Mouse (Mus musculus): ENCODE data around the gene Rarres1. TPM values are rescaled to one million over a fixed set of nuclear protein-coding genes. Genes with fewer than 3 reads are reported as not detected.

The Rarres1 gene
- polyA plus RNA-seq, 1 experiment from 2014 or later, result 1.4 TPM

- peaks cover 10% of the 10 kb centered on the region; the same call in 1 of the 2 replicates for H3K4me1 ChIP-seq (replicated peaks)
- 7% methylated on average over 40 of the region's 40 CpGs for WGBS
- peak; percentile 72 for ATAC-seq
- peak overlapping the region; percentile 75 for H3K9ac ChIP-seq (replicated peaks)
- no peaks in the 10 kb centered on the region for H3K9me3 ChIP-seq
- H3K4me2 ChIP-seq (replicated peaks), result peak overlapping the region; percentile 100
- peak overlapping the region; percentile 61 for H3K4me3 ChIP-seq (replicated peaks)
- no peak overlapping the region for H3K27ac ChIP-seq
- peaks cover 45% of the 10 kb centered on the region for H3K27me3 ChIP-seq
- H3K36me3 ChIP-seq, result no peaks in the 10 kb centered on the region
Measured at GRCm38 (mm10) chr3:67514801-67515273, 486 bp downstream of the Rarres1 start.

- H3K4me1 ChIP-seq (replicated peaks), result peaks cover 10% of the 10 kb centered on the region; the same call in 1 of the 2 replicates
- no peaks in the 10 kb centered on the region for H3K36me3 ChIP-seq
- H3K9ac ChIP-seq (replicated peaks), result no peak overlapping the region
- WGBS, result 7% methylated on average over 5 of the region's 5 CpGs
- H3K4me2 ChIP-seq (replicated peaks), result no peak overlapping the region
- H3K9me3 ChIP-seq, result no peaks in the 10 kb centered on the region
- H3K4me3 ChIP-seq (replicated peaks), result no peak overlapping the region
- peaks cover 42% of the 10 kb centered on the region for H3K27me3 ChIP-seq
- peak; percentile 60 for ATAC-seq
- no peak overlapping the region for H3K27ac ChIP-seq
Measured at GRCm38 (mm10) chr3:67512807-67513206, 2.5 kb downstream of the Rarres1 start.

GRCm38 (mm10) chr3:67508216-67508892, 7.0 kb downstream of the Rarres1 start:
- Histone ChIP-seq H3K9ac (replicated peaks) (no peak overlapping the region), H3K4me2 (replicated peaks) (no peak overlapping the region), H3K27ac (no peak overlapping the region), H3K36me3 (no peaks in the 10 kb centered on the region), H3K9me3 (no peaks in the 10 kb centered on the region), H3K4me3 (replicated peaks) (no peak overlapping the region), H3K4me1 (replicated peaks) (no peaks in the 10 kb centered on the region; the same call in 1 of the 2 replicates), H3K27me3 (peaks cover 15% of the 10 kb centered on the region)
- 83% methylated on average over 10 of the region's 10 CpGs for WGBS
- ATAC-seq, result no peak

GRCm38 (mm10) chr3:67505286-67505685, 10.0 kb downstream of the Rarres1 start:
- Histone ChIP-seq H3K9ac (replicated peaks) (no peak overlapping the region), H3K4me3 (replicated peaks) (no peak overlapping the region), H3K36me3 (no peaks in the 10 kb centered on the region), H3K9me3 (no peaks in the 10 kb centered on the region), H3K4me2 (replicated peaks) (no peak overlapping the region), H3K27me3 (peaks cover 25% of the 10 kb centered on the region; the same call in 1 of the 2 replicates), H3K4me1 (replicated peaks) (no peaks in the 10 kb centered on the region; the same call in 1 of the 2 replicates), H3K27ac (no peak overlapping the region)
- ATAC-seq, result no peak
- WGBS, result 76% methylated on average over 2 of the region's 2 CpGs

GRCm38 (mm10) chr3:67503878-67504277, 11.4 kb downstream of the Rarres1 start:
- no peak overlapping the region for H3K4me2 ChIP-seq (replicated peaks)
- H3K4me1 ChIP-seq (replicated peaks), result no peaks in the 10 kb centered on the region; the same call in 1 of the 2 replicates
- ATAC-seq, result peak; percentile 55; the same call in 1 of the 2 replicates
- no peaks in the 10 kb centered on the region for H3K36me3 ChIP-seq
- 0% methylated on average over 3 of the region's 3 CpGs for WGBS
- H3K27ac ChIP-seq, result no peak overlapping the region
- H3K27me3 ChIP-seq, result peaks cover 25% of the 10 kb centered on the region; the same call in 1 of the 2 replicates
- H3K4me3 ChIP-seq (replicated peaks), result no peak overlapping the region
- no peaks in the 10 kb centered on the region for H3K9me3 ChIP-seq
- no peak overlapping the region for H3K9ac ChIP-seq (replicated peaks)

GRCm38 (mm10) chr3:67499406-67499791, 15.9 kb downstream of the Rarres1 start:
- Histone ChIP-seq H3K27ac (no peak overlapping the region), H3K36me3 (no peaks in the 10 kb centered on the region), H3K4me2 (replicated peaks) (no peak overlapping the region), H3K9ac (replicated peaks) (no peak overlapping the region), H3K9me3 (no peaks in the 10 kb centered on the region), H3K27me3 (peaks cover 12% of the 10 kb centered on the region; the same call in 1 of the 2 replicates), H3K4me3 (replicated peaks) (no peak overlapping the region), H3K4me1 (replicated peaks) (no peaks in the 10 kb centered on the region; the same call in 1 of the 2 replicates)
- no peak for ATAC-seq
- WGBS, result 90% methylated on average over 4 of the region's 4 CpGs

- no peaks in the 10 kb centered on the region for H3K9me3 ChIP-seq
- no peaks in the 10 kb centered on the region for H3K36me3 ChIP-seq
- H3K9ac ChIP-seq (replicated peaks), result no peak overlapping the region
- WGBS, result 90% methylated on average over 8 of the region's 8 CpGs
- no peak overlapping the region for H3K27ac ChIP-seq
- H3K27me3 ChIP-seq, result peaks cover 12% of the 10 kb centered on the region; the same call in 1 of the 2 replicates
- no peak overlapping the region for H3K4me3 ChIP-seq (replicated peaks)
- no peak overlapping the region for H3K4me2 ChIP-seq (replicated peaks)
- no peaks in the 10 kb centered on the region; the same call in 1 of the 2 replicates for H3K4me1 ChIP-seq (replicated peaks)
- ATAC-seq, result no peak
Measured at GRCm38 (mm10) chr3:67498773-67499405, 16.4 kb downstream of the Rarres1 start.

- H3K27me3 ChIP-seq, result peaks cover 8% of the 10 kb centered on the region; the same call in 1 of the 2 replicates
- H3K4me2 ChIP-seq (replicated peaks), result no peak overlapping the region
- H3K9me3 ChIP-seq, result no peaks in the 10 kb centered on the region
- H3K4me1 ChIP-seq (replicated peaks), result no peaks in the 10 kb centered on the region
- WGBS, result 95% methylated on average over 2 of the region's 2 CpGs
- no peak overlapping the region for H3K27ac ChIP-seq
- no peak overlapping the region for H3K9ac ChIP-seq (replicated peaks)
- H3K36me3 ChIP-seq, result no peaks in the 10 kb centered on the region
- H3K4me3 ChIP-seq (replicated peaks), result no peak overlapping the region
- ATAC-seq, result no peak
Measured at GRCm38 (mm10) chr3:67497998-67498397, 17.3 kb downstream of the Rarres1 start.

GRCm38 (mm10) chr3:67496310-67496709, 19.0 kb downstream of the Rarres1 start:
- H3K27ac ChIP-seq, result no peak overlapping the region
- no peaks in the 10 kb centered on the region for H3K9me3 ChIP-seq
- ATAC-seq, result no peak
- no peak overlapping the region for H3K4me2 ChIP-seq (replicated peaks)
- no peaks in the 10 kb centered on the region for H3K27me3 ChIP-seq
- 86% methylated on average over 10 of the region's 10 CpGs for WGBS
- H3K4me3 ChIP-seq (replicated peaks), result no peak overlapping the region
- no peaks in the 10 kb centered on the region for H3K4me1 ChIP-seq (replicated peaks)
- no peaks in the 10 kb centered on the region for H3K36me3 ChIP-seq
- H3K9ac ChIP-seq (replicated peaks), result no peak overlapping the region

- 85% methylated on average over 8 of the region's 8 CpGs for WGBS
- Histone ChIP-seq H3K4me3 (replicated peaks) (no peak overlapping the region), H3K9me3 (no peaks in the 10 kb centered on the region), H3K4me2 (replicated peaks) (no peak overlapping the region), H3K4me1 (replicated peaks) (no peaks in the 10 kb centered on the region), H3K27ac (no peak overlapping the region), H3K9ac (replicated peaks) (no peak overlapping the region), H3K27me3 (no peaks in the 10 kb centered on the region), H3K36me3 (no peaks in the 10 kb centered on the region)
- no peak for ATAC-seq
Measured at GRCm38 (mm10) chr3:67493132-67493531, 22.2 kb downstream of the Rarres1 start.

GRCm38 (mm10) chr3:67492086-67492869, 23.0 kb downstream of the Rarres1 start:
- H3K4me1 ChIP-seq (replicated peaks), result no peaks in the 10 kb centered on the region
- no peaks in the 10 kb centered on the region for H3K36me3 ChIP-seq
- WGBS, result 83% methylated on average over 8 of the region's 8 CpGs
- no peaks in the 10 kb centered on the region for H3K9me3 ChIP-seq
- H3K27ac ChIP-seq, result no peak overlapping the region
- no peak overlapping the region for H3K4me2 ChIP-seq (replicated peaks)
- H3K4me3 ChIP-seq (replicated peaks), result no peak overlapping the region
- no peaks in the 10 kb centered on the region for H3K27me3 ChIP-seq
- no peak for ATAC-seq
- H3K9ac ChIP-seq (replicated peaks), result no peak overlapping the region

- Histone ChIP-seq H3K27me3 (no peaks in the 10 kb centered on the region), H3K27ac (no peak overlapping the region), H3K9me3 (no peaks in the 10 kb centered on the region), H3K9ac (replicated peaks) (no peak overlapping the region), H3K4me3 (replicated peaks) (no peak overlapping the region), H3K36me3 (no peaks in the 10 kb centered on the region), H3K4me1 (replicated peaks) (no peaks in the 10 kb centered on the region), H3K4me2 (replicated peaks) (no peak overlapping the region)
- 70% methylated on average over 4 of the region's 4 CpGs for WGBS
- ATAC-seq, result no peak
Measured at GRCm38 (mm10) chr3:67490156-67490555, 25.2 kb downstream of the Rarres1 start.
